Mouse (Mus musculus) liver, embryonic 13.5 days (tissue): ENCODE measurements around the gene Slc2a5. TPM values are rescaled to one million over a fixed set of nuclear protein-coding genes. Genes with fewer than 3 reads are reported as not detected.

Experiments
- ATAC-seq: fragments of 200-750 bp; cut with Nextera tagmentation; 2 replicates; pipeline ENCODE4 v1.8.0; 2017; ENCODE audit warnings: low read depth, mild to moderate bottlenecking, moderate number of reproducible peaks, moderate library complexity
- DNase-seq: peaks from one replicate; pipeline ENCODE4 v3.0.0; 2022
- H3K27ac ChIP-seq: fragments of 300-500 bp; sonication (generic); 2 replicates; pipeline ENCODE4 v1.5.1; 2015; ENCODE audit warnings: moderate library complexity, mild to moderate bottlenecking, inconsistent platforms
- H3K27me3 ChIP-seq: fragments of 300-500 bp; sonication (generic); 2 replicates; pipeline ENCODE4 v1.6.1; 2015; ENCODE audit warnings: mild to moderate bottlenecking, inconsistent platforms
- H3K36me3 ChIP-seq: fragments of 300-500 bp; sonication (generic); 2 replicates; pipeline ENCODE4 v1.6.1; 2015; ENCODE audit warnings: mild to moderate bottlenecking, inconsistent platforms
- H3K4me1 ChIP-seq: fragments of 300-500 bp; sonication (generic); replicated peaks from 2 replicates; pipeline ENCODE4 v1.6.1; 2015; ENCODE audit warnings: inconsistent platforms
- H3K4me2 ChIP-seq: fragments of 300-500 bp; sonication (generic); 2 replicates; pipeline ENCODE4 v1.6.1; 2015; ENCODE audit warnings: inconsistent platforms, mild to moderate bottlenecking, moderate library complexity
- H3K4me3 ChIP-seq: fragments of 300-500 bp; sonication (generic); replicated peaks from 2 replicates; pipeline ENCODE4 v1.5.1; 2015; ENCODE audit warnings: mild to moderate bottlenecking, inconsistent platforms
- H3K9ac ChIP-seq: fragments of 300-500 bp; sonication (generic); 2 replicates; pipeline ENCODE4 v1.6.1; 2015; ENCODE audit warnings: mild to moderate bottlenecking, inconsistent platforms
- H3K9me3 ChIP-seq: fragments of 300-500 bp; sonication (generic); replicated peaks from 2 replicates; pipeline ENCODE4 v1.6.1; 2016; ENCODE audit warnings: inconsistent platforms
- WGBS: fragments of 180-500 bp; shearing (Covaris S2); methylation state at CpG from one replicate; pipeline ENCODE4 v1.1.7; 2015; ENCODE audit not compliant: insufficient replicate concordance; 5-methylcytosine and 5-hydroxymethylcytosine counted together
- polyA plus RNA-seq: library from polyadenylated mRNA; unstranded; fragments of >200 nt; fragmentation: Nextera tagmentation; extraction: Ambion mirVana; gene quantifications from 2 replicates; pipeline ENCODE4 v1.2.1, GENCODE M21; 2015

The Slc2a5 gene
- polyA plus RNA-seq, 1 experiment from 2014 or later = 0.23 TPM

GRCm38 (mm10) chr4:150139090-150139489 is 20.0 kb downstream of the Slc2a5 start:
- Histone ChIP-seq H3K27me3 (no peaks in the 10 kb centered on the region; the same call in 1 of the 2 replicates), H3K4me3 (no peak overlapping the region), H3K9me3 (no peaks in the 10 kb centered on the region), H3K4me1 (peaks cover 19% of the 10 kb centered on the region), H3K36me3 (no peaks in the 10 kb centered on the region), H3K9ac (no peak overlapping the region), H3K4me2 (no peak overlapping the region), H3K27ac (no peak overlapping the region)
- DNase-seq = no peak
- ATAC-seq = no peak
- WGBS = 62% methylated on average over 13 of the region's 13 CpGs

- Histone ChIP-seq H3K4me3 (no peak overlapping the region), H3K27ac (no peak overlapping the region), H3K27me3 (no peaks in the 10 kb centered on the region), H3K4me2 (no peak overlapping the region), H3K36me3 (no peaks in the 10 kb centered on the region), H3K4me1 (peaks cover 18% of the 10 kb centered on the region), H3K9ac (no peak overlapping the region), H3K9me3 (no peaks in the 10 kb centered on the region)
- WGBS = 76% methylated on average over 7 of the region's 7 CpGs
- DNase-seq = no peak
- no peak for ATAC-seq
Measured at GRCm38 (mm10) chr4:150140346-150140745, 21.3 kb downstream of the Slc2a5 start.

DNA sequence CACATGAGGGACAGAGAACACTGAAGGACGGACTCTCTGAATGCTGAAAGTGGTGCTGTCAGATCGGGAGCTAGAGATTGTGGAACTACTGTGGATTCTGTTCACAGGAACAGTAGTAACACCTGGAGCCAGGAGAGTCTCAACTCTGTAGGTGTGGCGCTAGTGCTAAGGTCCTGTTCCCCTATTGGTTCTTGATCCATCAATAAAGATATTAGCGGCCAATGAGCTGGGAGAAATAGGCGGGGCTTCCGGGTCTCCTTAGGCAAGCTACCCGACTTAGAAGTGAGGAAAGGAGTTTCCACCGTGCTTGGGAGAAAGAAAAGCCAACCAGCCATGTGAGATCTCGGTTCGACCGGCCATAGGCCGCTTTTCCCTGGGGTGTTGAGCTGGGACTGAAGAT is 25.2 kb downstream of the Slc2a5 start:
- DNase-seq (no peak), ATAC-seq (no peak)
- H3K4me1 ChIP-seq = 0 out of 2 replicates have a peak, but pooled peaks cover 3% of the 10 kb centered on the region
- no peaks in the 10 kb centered on the region for H3K27me3 ChIP-seq
- H3K9me3 ChIP-seq = no peaks in the 10 kb centered on the region
- 25% methylated on average over 12 of the region's 12 CpGs for WGBS
- H3K9ac ChIP-seq = no peak overlapping the region
- H3K27ac ChIP-seq = no peak overlapping the region
- no peaks in the 10 kb centered on the region for H3K36me3 ChIP-seq
- H3K4me2 ChIP-seq = peak overlapping the region; percentile 11; the same call in 1 of the 2 replicates
- no peak overlapping the region for H3K4me3 ChIP-seq

- Histone ChIP-seq H3K4me2 (no peak overlapping the region), H3K4me3 (no peak overlapping the region), H3K4me1 (0 out of 2 replicates have a peak, but pooled peaks cover 3% of the 10 kb centered on the region), H3K27ac (no peak overlapping the region), H3K9me3 (no peaks in the 10 kb centered on the region), H3K27me3 (no peaks in the 10 kb centered on the region), H3K36me3 (no peaks in the 10 kb centered on the region), H3K9ac (no peak overlapping the region)
- 68% methylated on average over 4 of the region's 4 CpGs for WGBS
- DNase-seq (no peak), ATAC-seq (no peak)
Measured at GRCm38 (mm10) chr4:150146286-150146685, 27.2 kb downstream of the Slc2a5 start.

- ATAC-seq (no peak), DNase-seq (no peak)
- H3K27me3 ChIP-seq = no peaks in the 10 kb centered on the region
- H3K4me1 ChIP-seq = peaks cover 18% of the 10 kb centered on the region; the same call in 1 of the 2 replicates
- H3K9ac ChIP-seq = no peak overlapping the region
- no peak overlapping the region for H3K27ac ChIP-seq
- no peaks in the 10 kb centered on the region for H3K36me3 ChIP-seq
- WGBS = 68% methylated on average over 7 of the region's 7 CpGs
- no peak overlapping the region for H3K4me2 ChIP-seq
- H3K9me3 ChIP-seq = no peaks in the 10 kb centered on the region
- no peak overlapping the region for H3K4me3 ChIP-seq
Measured at GRCm38 (mm10) chr4:150151045-150151444, 32.0 kb downstream of the Slc2a5 start.

DNA sequence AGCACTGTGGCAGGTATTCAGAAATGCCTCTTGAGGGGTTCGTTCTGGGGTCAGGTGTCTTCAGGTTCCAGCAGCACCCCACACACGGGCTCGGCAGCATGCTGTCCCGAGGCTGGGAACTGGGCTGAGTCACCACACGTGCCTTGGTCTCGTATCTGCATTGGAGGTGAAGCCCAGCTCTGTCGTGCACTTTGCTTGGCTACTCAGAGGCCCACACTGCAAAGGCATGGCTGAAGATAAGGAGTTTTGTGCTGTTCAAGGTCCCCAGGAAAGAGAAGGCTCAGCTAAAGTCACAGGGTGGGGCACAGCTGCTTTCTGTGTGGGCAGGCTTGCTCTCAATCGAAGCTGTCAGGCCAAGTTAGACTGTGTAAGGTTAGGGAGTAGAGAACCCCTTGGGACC is 33.4 kb downstream of the Slc2a5 start:
- no peak overlapping the region for H3K27ac ChIP-seq
- WGBS = 27% methylated on average over 8 of the region's 8 CpGs
- H3K9me3 ChIP-seq = no peaks in the 10 kb centered on the region
- no peak overlapping the region for H3K4me3 ChIP-seq
- 0 out of 2 replicates have a peak, but pooled peaks cover 4% of the 10 kb centered on the region for H3K27me3 ChIP-seq
- peak; percentile 91 for ATAC-seq
- peak; percentile 40 for DNase-seq
- no peak overlapping the region for H3K9ac ChIP-seq
- no peak overlapping the region for H3K4me2 ChIP-seq
- H3K36me3 ChIP-seq = no peaks in the 10 kb centered on the region
- peaks cover 15% of the 10 kb centered on the region; the same call in 1 of the 2 replicates for H3K4me1 ChIP-seq

DNA sequence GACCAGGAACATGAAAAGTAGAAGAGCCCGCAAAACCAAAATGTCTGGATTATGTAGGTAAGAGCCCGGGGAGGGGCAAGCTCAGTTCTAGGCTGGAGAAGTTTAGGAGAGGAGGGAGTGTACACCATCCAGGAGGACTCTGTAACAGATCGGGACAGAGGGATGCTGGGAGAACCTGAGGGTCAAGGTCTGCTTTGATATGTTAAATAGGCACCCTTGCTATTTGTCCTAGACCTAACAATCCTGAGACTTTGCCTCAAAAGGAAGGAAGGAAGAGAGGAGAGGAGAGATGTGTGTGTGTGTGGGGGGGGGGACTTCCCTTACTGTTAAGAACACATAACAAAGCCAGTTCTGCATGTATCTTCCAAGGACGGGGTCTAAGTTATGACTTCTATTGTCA is 36.2 kb downstream of the Slc2a5 start:
- no peak overlapping the region for H3K4me3 ChIP-seq
- H3K36me3 ChIP-seq = no peaks in the 10 kb centered on the region
- H3K27me3 ChIP-seq = 0 out of 2 replicates have a peak, but pooled peaks cover 9% of the 10 kb centered on the region
- DNase-seq (no peak), ATAC-seq (no peak)
- H3K27ac ChIP-seq = no peak overlapping the region
- H3K9me3 ChIP-seq = no peaks in the 10 kb centered on the region
- H3K9ac ChIP-seq = no peak overlapping the region
- no peak overlapping the region for H3K4me2 ChIP-seq
- H3K4me1 ChIP-seq = peaks cover 20% of the 10 kb centered on the region
- WGBS = 70% methylated on average over 4 of the region's 4 CpGs

DNA sequence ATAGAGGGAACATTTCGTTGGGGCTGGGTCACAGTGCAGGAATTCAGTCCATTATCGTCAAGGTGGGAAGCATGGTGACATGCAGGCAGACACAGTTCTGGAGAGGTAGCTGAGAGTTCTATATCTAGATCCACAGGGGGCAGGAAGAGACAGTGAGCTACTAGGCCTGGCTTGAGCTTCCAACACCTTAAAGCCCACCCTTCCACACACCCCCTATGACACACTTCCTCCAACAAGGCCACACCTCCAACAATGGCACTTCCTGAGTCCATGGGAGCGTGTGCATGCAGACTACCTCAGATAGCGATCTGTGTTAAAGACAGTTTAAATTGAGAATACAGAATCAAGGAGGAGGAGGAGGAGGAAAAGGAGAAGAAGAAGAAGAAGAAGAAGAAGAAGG is 36.6 kb downstream of the Slc2a5 start:
- no peaks in the 10 kb centered on the region for H3K36me3 ChIP-seq
- H3K27me3 ChIP-seq = 0 out of 2 replicates have a peak, but pooled peaks cover 9% of the 10 kb centered on the region
- no peak overlapping the region for H3K4me3 ChIP-seq
- H3K4me1 ChIP-seq = peaks cover 20% of the 10 kb centered on the region
- ATAC-seq (no peak), DNase-seq (no peak)
- WGBS = 50% methylated on average over 4 of the region's 4 CpGs
- no peak overlapping the region for H3K27ac ChIP-seq
- no peak overlapping the region for H3K4me2 ChIP-seq
- H3K9me3 ChIP-seq = no peaks in the 10 kb centered on the region
- H3K9ac ChIP-seq = no peak overlapping the region

DNA sequence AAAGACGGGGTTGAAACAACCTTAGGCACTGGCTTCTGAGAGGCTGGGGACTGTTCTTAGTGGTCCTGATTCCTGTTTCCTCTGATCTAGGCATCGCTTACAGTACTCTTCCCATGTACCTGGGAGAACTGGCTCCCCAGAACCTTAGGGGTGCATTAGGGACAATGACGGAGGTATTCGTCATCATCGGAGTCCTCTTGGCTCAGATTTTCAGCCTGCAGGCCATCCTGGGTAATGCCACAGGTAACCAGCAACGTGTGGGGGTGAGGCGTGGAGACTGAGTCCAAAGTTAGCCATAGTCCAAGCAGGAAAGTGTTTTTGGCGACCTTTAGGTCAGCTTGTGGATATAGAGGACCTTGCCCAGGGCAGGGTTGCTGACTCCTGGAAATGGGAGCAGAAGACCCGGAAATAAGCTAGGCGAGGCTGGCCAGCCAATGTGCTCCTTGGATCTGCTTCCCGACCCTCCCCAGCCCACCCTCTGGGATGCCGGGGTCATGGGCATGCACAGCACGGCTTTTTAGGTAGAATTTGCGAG is 38.3 kb downstream of the Slc2a5 start:
- Histone ChIP-seq H3K9me3 (0 out of 2 replicates have a peak, but pooled peaks cover under 1% of the 10 kb centered on the region), H3K36me3 (no peaks in the 10 kb centered on the region), H3K27me3 (0 out of 2 replicates have a peak, but pooled peaks cover 9% of the 10 kb centered on the region), H3K4me2 (no peak overlapping the region), H3K9ac (no peak overlapping the region), H3K27ac (no peak overlapping the region), H3K4me1 (peaks cover 15% of the 10 kb centered on the region), H3K4me3 (no peak overlapping the region)
- ATAC-seq = no peak
- 55% methylated on average over 14 of the region's 14 CpGs for WGBS
- no peak for DNase-seq

DNA sequence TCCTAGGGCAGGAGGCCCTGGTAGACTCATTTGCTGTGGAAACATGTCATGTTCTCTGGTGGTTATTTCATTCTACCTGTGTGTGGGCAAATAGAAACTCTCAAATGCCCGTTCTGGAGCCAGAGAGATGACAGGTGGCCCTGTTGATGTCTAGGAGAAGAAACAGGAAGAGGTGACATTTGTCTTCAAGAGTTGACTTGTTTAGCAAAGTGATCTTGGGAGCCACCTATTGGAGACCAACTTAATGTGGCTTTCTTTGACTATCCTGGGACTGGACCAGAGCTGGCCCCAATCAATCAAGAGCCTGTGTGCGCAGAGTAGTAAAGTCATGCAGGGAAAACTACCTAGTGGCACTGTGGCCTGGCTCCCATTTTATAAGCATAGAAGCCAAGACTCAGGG is 40.4 kb downstream of the Slc2a5 start:
- Histone ChIP-seq H3K4me3 (no peak overlapping the region), H3K27ac (no peak overlapping the region), H3K4me2 (no peak overlapping the region), H3K36me3 (no peaks in the 10 kb centered on the region), H3K27me3 (0 out of 2 replicates have a peak, but pooled peaks cover 9% of the 10 kb centered on the region), H3K9me3 (0 out of 2 replicates have a peak, but pooled peaks cover 8% of the 10 kb centered on the region), H3K9ac (no peak overlapping the region), H3K4me1 (peaks cover 8% of the 10 kb centered on the region; the same call in 1 of the 2 replicates)
- no peak for ATAC-seq
- WGBS = 57% methylated on average over 2 of the region's 2 CpGs
- DNase-seq = no peak

DNA sequence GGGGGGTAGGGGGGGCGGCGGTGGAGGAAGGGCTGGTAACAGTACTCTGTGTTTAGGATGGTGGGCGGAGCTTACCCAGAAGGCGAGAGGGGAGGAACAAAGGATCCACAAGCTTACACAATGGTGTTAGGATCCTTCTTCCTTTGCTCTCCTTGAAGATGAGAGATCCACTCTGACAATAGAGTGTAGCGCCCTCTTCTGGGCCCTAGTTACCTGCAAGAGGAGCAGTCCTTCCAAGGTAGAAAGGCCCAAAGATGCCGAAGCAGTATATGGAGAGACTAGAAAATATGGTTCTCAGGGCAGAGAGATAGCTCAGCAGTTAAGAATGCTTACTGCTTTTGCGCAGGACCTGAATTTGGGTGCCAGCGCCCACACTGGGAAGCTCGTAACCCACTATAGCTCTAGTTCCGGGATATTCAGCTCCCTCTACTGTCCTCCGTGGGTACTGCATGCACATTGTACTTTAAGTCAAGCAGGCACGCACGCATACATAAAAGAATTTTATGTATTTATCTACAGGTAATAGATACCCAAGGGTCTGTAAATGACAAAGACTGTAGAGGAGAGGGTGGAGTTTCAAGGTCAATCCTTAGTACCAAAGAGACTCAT is 43.6 kb downstream of the Slc2a5 start:
- Histone ChIP-seq H3K36me3 (no peaks in the 10 kb centered on the region), H3K4me2 (no peak overlapping the region), H3K4me3 (no peak overlapping the region), H3K9ac (no peak overlapping the region), H3K4me1 (peaks cover 9% of the 10 kb centered on the region), H3K27me3 (0 out of 2 replicates have a peak, but pooled peaks cover 4% of the 10 kb centered on the region), H3K9me3 (0 out of 2 replicates have a peak, but pooled peaks cover 8% of the 10 kb centered on the region), H3K27ac (no peak overlapping the region)
- DNase-seq = no peak
- no peak for ATAC-seq
- WGBS = 65% methylated on average over 13 of the region's 13 CpGs
